Mouse (Mus musculus): Measurements from ENCODE around the gene Dffb.

Gene Dffb

DNA sequence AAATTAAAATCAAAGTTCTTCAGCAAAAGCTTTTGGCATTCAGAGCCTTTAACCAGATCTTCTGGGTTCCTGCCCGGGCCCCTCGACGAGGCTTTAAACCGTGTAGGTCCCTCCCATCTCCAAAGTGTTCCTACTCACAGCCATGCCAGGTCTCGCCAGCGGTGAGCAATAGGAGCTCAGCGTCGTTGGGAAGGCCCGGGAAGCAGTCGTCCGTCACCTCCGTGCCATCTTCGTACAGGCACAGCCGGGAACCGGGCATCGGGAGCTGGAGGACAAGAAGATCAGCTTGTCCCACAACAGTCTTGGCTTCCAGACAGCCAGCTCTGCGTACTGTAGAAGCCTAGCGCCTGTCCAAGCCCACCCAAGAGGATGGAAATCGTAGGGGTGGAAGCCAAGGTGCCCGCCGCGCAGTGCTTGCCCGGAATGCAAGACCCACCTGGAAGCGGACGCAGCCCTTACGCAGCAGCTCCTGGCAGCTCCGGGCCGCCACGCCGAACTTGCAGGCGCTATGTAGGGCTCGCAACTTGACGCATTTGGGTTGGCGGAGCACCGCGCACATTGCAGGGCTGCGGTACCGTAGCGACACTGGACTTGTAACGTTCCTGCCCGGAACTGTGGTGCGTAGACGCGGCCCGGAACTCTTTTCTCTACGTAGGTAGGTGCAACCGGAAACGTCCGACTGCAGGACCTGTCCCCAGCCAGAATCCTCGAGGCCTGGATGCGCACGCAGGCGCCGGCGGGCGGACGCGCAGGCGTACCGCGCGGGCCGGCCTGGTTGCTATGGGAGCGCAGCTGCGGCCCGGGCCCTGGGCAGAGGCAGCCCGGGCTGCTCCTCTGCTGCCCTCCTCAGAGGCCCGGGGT, at the start of gene Dffb, which contains the start of gene Cep104:
TSS of gene Dffb (minus strand) at position 696 of the 861 bp plus-strand sequence.
TSS of gene Cep104 (plus strand) at position 764 of the 861 bp plus-strand sequence.
- DNase-seq, result peak; percentile 95

DNA sequence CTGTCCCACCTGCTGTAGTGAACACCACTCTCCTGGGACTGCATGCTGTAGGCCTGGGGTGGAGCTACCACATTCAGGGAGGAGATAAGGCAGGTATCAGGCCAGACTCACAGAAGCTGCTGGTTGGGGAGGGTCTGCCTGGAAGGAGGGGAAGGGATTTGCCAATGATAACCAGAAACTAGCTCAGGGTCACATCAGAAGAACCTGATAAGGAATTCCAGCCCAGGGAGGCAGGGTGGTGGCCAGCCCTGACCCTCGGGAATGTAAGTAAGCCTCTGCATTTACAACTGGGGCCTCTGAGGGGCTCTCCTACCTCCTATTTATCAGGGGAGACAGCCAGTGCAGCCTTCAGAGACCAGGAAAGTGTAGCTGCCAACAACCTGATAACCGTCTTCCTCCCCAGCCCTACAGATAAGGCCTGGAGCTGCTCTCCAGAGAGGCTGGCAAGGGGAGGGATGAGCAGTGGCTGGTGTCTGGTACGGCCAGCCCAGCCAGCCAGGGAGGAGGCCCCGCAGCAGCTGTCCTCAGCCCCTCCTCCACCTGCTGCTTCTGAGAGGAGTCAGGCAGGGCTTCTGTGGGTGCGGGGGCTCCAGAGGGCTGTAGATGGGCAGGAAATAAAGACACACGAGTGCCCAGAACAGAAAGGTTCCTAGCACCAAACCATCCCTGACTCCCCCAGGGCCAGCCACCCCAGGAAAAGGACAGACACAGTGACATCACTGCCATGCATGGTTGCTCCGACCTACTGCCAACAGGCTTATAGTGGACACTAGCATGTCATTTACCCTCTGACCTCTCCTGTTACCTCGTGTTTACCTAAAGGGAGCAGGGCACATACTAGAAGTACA, 49.1 kb upstream of the Dffb start:
- no peak for DNase-seq

DNA sequence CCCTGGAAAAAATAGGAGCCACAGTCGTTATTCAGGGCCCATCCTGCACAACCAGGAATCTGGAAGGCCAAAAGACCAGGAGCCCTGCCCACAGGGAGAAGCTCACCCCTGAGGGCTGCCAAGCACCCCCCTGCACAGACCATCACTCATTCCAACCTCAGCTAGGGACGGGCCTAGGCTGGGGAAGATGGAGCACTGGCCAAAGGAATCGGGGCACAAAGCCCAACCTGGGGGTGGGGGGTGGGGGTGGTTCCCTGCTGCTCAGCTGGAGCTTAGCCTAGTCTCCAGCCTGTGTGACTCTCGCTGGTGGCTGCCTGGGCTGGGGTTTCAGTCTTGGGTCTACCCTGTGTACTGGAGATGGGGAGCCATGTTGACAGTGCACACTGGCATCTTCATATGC, 47.9 kb upstream of the Dffb start:
- DNase-seq, result no peak

DNA sequence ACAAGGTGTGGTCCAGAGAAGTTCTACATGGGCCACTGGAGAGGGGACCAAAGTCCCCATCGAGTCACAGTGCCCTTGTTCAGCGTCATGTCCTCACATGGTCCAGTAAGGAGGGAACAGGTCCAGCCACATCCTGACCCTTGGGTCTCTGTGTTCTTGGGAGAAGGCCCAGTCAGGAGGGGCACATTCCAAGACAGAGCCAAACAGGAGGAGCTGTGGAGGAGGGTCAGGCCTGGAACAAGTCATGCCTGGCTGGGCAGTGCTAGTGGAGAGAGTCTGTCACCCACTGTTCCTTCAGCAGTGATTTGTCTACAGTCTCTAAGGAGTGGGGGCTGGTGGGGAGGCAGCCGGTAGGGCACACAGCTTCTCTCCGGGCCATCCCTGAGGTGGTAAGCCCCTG, 47.5 kb upstream of the Dffb start:
- DNase-seq, result no peak

DNA sequence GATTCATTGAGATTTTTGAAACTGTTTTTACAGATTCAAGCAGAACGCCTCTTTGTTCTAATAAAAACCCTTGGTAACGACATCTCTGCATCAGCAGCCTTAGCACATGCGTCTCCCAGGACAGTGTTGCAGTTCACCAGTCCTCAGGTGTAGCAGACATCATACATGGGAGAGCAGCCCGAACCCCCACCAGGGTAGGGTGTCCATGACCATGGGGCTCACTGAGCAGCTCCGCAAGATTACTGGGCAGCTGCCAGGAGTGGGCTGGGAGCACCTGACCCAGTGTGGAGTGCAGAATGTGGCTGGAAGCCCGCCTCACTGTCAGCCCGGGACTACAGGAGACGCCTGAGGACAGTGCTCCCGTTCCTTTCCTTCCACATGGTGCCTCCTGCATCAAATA, 46.5 kb upstream of the Dffb start:
- no peak for DNase-seq

DNA sequence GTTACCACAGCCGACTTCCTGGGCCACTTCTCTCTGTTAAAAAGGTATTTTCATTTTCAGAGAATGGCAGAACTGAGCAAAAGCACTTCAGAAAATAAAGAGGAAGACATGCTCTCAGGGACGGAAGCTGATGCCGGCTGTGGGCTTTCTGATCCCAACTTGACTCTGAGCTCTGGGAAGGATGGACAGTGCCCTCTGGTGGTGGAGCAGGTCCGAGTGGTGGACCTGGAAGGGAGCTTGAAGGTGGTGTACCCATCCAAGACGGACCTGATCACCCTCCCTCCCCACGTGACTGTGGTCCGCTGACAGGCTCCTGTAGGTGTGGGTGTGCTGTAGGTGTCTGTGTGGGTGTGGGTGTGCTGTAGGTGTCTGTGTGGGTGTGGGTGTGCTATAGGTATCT, 44.6 kb upstream of the Dffb start:
- peak; percentile 63 for DNase-seq

DNA sequence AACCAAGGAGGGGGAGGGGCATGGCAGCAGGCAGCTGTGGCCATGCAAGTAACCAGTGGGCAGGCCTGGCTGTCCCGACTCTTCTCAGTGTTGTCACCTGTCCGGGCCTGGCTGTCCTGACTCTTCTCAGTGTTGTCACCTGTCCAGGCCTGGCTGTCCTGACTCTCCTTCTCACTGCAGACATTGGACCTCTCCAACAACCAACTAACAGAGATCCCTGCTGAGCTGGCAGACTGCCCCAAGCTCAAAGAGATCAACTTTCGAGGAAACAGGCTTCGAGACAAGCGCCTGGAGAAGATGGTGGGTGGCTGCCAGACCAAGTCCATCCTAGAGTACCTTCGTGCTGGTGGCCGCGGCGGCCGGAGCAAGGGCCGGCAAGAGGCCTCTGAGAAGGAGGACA, 40.5 kb upstream of the Dffb start:
- DNase-seq, result no peak

DNA sequence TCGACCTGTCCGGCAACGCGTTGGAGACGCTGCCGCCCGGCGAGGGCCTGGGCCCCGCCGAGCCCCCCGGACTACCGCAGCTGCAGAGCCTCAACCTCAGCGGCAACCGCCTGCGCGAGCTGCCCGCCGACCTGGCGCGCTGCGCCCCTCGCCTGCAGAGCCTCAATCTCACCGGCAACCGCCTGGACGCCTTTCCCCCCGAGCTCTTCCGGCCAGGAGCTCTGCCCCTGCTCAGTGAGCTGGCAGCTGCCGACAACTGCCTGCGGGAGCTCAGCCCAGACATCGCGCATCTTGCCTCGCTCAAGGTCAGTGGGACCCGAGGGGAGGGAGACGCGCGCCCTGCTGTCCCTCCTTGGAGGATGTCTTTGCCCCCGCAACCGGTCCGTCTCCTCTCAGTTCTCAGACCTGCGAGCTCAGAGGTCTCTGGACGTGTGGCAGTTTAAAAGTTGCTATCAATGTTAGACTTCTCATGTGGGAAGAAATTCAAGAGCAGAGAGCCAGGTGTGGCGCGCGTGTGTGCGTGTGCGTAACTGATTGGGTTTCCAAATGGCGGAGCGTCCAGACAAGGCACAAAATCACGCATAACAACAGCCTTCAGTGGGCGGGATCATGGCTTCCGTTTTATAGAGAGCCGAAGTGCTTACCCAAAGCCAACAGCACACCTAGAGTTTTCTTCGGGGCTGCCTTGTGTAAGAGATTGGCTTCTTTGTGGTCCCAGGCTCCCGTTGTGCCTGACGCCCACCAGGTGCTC, 37.4 kb upstream of the Dffb start:
- no peak for DNase-seq

DNA sequence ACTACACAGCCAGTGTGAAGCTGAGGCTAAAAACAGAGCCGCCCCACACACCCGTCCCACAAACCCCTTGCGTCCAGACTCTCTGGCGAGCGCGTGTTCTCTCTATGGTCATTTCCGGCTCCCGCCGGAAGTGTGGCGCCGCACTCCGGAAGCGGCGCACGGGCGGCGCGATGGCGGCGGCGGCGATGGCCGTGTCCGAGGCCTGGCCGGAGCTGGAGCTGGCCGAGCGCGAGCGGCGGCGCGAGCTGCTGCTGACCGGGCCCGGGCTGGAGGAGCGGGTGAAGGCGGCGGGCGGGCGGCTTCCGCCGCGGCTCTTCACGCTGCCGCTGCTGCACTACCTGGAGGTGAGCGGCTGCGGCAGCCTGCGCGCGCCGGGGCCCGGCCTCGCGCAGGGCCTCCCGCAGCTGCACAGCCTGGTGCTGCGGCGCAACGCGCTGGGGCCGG, 36.7 kb upstream of the Dffb start, which contains the start of gene Lrrc47:
TSS of gene Lrrc47 (plus strand) at position 86 of the 444 bp plus-strand sequence.
- peak; percentile 80 for DNase-seq

DNA sequence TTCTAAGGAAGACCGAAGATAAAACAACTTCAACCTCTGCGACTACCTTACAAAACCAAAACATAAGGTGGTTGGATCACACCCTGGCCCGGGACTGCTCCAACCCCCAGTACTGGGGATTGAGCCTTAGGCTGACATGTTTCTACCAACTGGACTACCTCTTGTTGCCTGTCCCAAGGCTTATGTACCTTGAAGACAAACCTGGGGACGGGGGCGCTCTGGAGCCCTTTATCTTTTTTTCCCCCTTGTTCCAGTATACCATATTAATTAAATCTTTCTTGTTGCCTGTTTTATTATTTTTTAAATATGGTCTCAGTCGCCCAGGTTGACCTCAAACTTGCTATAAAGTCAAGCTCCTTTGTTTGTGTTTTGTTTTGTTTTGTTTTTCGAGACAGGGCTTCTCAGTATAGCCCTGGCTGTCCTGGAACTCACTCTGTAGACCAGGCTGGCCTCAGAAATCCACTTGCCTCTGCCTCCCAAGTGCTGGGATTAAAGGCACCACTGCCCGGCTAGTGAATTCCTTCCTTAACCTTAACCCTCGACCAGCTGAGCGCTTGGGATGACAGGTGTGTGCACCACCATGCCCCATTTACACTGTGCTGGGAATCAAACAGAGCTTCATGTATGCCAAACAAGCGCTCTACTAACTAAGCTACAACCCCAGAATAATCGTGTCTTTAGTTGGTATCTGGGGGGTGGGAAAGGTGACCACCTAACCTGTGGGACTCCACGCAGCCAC, 36.1 kb upstream of the Dffb start:
- DNase-seq, result no peak

DNA sequence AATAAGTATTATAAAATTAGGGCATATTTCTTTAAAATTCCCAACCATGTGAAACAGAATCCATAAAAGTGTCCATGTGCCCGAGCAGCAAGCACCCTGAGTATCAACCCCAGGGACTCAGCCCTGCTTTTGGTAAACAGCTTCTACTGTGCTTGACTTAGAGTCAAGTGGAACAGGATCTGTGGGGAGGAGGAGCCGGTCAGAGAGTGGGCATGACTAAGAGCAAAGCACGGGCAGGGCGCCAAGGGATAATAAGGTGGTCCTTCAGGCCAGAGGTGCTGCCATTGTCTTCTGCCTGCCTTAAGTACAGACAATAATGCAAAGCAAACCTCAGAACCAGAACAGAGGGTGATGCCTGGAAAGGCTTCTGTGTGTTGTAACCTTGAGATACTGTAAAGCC, 32.8 kb upstream of the Dffb start:
- no peak for DNase-seq

DNA sequence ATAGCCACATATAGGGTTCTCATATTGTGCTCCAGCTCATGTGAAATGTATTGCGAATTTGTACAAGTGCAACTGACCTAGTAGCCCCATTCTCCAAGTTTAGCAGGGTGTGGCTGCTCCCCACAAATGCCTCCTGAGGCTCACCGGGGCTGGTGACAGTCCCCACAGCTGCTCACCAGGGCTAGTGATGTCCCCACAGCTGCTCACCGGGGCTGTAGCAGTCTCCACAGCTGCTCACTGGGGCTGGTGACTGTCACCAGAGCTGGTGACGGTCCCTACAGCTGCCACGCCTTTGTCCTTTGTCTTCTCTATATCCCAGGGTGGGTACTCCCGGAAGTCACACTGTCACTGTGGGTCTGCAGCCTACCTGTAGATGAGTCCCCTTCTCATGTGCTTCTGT, 31.3 kb upstream of the Dffb start:
- DNase-seq, result no peak

DNA sequence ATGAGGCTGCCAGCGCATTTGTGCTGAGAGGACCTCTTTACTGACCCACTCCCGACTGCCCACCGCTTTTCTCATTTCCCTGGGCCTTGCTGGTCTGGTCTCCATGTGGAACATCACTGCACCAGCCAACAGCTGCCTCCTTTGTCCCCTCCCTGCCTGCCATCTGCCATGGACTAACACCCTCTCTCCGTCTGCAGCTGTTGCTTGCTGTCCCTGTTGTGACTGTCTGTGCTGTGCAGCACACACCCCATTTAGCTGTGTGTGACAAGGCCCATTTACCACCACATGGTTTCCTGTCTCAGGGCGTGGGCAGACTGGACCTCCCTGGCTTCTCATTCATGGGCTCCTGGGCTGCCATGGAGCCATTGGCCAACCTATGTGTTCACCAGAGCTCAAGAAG, 30.6 kb upstream of the Dffb start:
- no peak for DNase-seq

DNA sequence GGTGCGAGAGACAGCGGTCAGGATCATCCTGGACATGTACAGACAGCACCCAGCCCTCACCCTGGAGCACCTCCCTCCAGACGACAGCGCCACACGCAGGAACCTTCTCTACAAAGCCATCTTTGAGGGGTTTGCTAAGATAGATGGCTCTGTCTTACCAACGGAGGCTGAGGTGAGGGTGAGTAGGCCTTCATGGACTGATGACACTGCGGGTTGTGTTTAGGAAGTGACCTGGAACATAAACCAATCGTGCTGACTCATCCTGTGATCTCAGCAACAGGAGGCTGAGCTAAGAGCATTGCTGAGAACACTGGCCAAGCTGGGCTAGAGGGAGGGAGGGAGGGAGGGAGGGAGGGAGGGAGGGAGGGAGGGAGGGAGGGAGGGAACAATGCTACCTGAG, 18.6 kb upstream of the Dffb start:
- no peak for DNase-seq

DNA sequence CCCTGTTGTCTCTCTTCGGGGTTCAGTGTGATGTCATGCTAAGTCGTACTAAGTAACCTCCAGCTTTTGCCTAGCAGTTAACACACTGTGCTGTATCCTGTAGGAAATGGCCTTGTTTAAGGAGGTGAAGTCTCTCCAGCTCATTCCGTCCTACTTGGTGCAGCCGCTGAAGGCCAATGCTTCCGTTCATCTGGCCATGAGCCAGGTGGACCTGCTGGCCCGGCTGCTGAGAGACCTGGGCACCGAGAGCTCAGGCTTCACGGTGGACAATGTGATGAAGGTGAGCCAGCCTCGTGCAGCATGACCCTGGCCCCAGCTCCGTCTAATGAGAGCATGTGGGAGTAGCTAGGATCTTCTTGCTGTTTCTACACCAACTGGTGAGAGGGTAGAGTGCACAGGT, 17.8 kb upstream of the Dffb start:
- DNase-seq, result no peak

DNA sequence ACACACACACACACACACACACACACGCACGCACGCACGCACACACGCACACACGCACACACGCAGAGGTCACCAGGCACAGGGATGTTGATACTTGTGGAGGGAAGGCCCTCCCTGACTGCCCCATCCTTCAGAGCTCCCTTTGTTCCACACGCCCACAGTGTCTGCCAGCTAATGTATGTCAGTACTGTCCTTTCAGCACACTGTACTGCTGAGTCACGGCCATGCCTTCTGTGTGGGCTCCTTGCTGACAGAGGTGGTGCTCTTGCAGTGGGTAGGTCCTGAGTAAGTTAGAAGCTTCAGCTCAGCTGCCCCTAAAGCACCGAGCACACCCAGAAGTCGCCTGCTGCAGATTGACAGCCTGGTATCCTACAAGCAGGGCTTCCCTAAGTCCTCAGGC, 5.5 kb upstream of the Dffb start:
- no peak for DNase-seq

DNA sequence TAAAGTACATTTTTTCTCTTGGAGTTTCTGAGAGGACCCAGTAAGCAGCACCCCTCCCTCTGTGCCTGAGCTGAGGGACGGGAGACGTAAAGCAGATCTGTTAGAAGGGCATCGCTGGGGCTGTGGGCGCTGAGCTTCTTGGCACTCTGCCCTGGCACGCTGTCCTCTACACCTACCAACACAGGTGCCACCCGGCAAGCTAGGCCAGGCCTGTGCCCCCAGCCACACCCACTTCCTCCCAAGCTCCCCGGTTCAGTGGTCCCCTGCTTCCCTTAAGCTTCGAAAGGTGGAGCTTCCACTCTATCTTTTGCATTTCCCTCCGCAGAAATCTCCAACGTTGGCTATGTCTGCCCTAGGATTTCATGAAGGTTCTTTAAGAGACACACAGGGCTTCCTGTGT, 4.3 kb upstream of the Dffb start:
- no peak for DNase-seq

DNA sequence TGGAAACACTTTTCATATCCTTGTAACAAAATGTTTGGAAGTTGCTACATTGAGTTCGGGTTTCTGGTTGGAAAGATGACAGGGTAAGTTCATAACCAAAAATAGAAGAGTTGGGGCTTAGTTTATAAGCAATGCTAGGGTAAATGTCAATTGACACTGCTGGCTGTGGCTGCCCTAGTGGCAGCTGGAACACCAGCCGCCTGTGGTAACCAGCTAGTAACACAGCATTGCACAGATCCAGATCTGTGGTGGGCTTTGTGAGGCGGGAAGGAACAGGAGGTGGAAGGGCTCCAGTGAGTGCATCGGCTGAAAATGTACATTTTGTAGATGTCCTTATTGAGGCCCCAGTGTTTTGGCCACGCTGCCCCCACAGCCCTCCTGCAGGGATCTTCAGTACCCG, 842 bp upstream of the Dffb start:
- DNase-seq, result no peak

DNA sequence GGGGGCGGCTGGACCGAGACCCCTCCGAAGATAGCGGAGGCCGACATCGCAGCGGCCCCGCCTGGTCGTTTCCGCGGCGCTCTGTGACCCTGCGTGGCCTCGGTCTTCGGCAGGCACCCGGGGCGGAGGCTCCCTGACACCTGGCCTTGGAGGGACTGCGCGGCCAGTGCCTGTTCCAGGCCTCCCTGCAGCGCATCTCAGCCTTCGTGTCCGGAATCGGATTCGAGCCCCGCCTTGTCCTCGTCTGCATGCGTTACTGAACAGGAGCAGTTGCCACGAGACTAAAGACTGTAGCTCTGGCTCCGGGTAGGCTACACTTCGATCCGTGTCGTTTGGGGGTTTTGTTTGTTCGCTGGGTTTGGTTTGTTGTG, 351 bp upstream of the Dffb start:
- no peak for DNase-seq

DNA sequence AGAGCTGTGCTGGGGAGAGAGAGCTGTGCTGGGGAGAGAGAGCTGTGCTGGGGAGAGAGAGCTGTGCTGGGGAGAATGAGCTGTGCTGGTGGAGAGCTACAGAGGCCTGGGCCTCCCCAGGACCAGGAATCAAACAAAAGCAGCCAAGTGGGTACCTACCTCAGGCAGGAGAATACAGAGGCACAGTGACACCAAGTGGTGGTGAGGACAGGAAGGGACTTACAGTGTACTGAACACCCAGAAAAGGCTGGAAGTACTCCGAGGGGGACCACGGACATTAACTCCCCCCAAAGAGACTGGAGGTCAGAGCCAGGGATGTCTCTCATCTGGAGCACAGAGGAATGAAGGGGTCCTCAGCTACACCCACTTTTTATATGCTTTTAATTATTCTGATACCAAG, 6.9 kb downstream of the Dffb start:
- DNase-seq, result no peak

DNA sequence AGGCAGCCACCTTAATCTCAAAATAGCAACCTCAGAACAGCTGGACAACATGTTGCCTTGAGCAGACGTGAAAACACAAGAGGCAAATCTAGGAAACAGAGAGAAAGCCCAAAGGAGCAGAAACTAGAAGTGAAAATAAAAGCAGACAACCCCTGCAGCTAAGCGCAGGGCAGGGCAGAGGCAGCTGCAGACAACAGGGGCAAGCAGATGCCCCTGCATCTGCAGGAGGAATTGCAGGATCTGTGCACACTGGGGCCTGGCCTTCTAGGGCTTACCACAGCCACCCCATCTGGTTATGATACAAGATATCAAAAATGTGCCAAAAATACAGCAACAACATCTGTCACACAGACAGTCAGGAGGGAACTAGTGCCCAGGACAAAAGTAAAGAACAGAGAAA, 7.4 kb downstream of the Dffb start:
- DNase-seq, result no peak

DNA sequence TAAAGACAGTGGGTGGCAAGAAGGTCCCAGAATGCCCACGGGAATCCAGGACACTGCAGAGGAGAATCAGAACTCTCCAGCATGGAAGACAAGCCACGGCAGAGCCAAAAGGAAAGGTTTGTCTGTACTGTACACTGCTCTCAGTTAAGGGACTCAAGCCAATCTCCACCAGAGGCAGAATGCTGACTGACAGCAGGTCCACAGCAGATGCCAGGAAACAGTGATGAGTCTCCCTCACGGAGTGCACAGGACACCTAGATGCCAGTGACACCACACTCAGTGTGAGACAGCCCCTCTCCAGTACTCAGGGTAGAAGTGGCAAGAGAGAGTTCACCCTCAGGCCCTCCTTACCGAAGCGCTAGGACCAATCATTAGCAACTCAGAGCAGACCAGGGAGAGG, 8.3 kb downstream of the Dffb start:
- DNase-seq, result no peak

DNA sequence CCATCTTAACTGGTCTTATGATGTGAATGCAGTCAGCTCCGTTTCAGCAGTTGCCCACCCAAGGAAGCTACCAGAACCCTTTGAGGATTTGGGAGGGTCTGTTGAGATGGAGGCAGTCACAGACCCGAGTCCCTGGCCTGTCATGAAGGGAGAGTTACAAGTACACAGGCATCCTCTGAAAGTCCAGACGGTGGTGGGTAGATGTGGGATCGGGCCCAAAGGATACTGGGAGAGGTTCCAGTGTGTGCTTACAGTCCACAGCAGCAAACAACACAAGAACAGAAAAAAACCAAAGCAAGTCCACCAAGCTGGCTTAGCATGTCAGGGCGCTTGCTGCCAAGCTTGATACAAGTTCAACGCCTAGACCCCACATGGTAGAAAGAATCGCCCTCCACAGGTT, 12.3 kb downstream of the Dffb start:
- no peak for DNase-seq

Measured in right cerebral cortex, postnatal 14 days (tissue).